Mouse (Mus musculus) cortical plate, adult 2 months (tissue): ENCODE measurements at regions not wholly inside any gene's neighbourhood (a gene's known extent, or its start where the extent isn't known, plus 50 kb on each side); places are given as distances from the start of the nearest gene placed in this dataset.

Experiments used
- CTCF ChIP-seq: fragments of 200-500 bp; IDR thresholded peaks from 2 replicates; pipeline ENCODE4 v1.5.1; 2011; ENCODE audit warnings: mild to moderate bottlenecking, control low read depth, low read length; ENCODE audit not compliant: insufficient read depth; ENCODE audit errors: extremely low read depth
- POLR2A ChIP-seq: fragments of 200-500 bp; IDR thresholded peaks from 2 replicates; pipeline ENCODE4 v1.6.1; 2011; ENCODE audit warnings: mild to moderate bottlenecking, low read length, control low read depth; ENCODE audit not compliant: insufficient read depth; ENCODE audit errors: extremely low read depth

DNA sequence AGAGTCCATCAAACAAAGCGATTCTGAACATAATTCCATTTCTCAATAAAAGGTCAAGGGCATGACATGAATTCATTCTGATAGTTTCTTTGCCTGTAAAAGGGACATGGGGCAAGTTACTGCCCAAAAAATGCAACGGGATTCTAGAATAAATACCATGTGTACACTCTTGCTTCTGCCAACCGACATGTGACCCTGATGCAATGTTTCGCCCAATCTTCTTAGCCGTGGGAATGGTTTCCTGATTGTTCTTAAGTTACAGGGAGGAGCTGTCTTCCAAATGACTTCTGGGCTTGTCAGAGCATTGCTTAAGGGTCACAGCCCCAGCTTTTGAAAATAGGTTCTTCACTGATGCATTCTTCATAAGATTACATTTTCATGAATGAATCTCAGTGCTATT lies 71.4 kb upstream of the Gm10260 start:
- no peak for TF ChIP-seq CTCF
- no peak for TF ChIP-seq POLR2A
